Mouse (Mus musculus) heart, postnatal 0 days (tissue): ENCODE measurements around the gene Elavl2. TPM values are rescaled to one million over a fixed set of nuclear protein-coding genes. Genes with fewer than 3 reads are reported as not detected.
A peak's percentile ranks its signal among the peaks of the same experiment; 100 is the strongest.

Source experiments
- ATAC-seq: fragments of 200-750 bp; cut with Nextera tagmentation; 2 replicates; pipeline ENCODE4 v1.8.0; 2017; ENCODE audit warnings: low read depth, moderate number of reproducible peaks, moderate library complexity; ENCODE audit not compliant: insufficient read depth
- DNase-seq: peaks from one replicate; pipeline ENCODE4 v3.0.0-alpha.2; 2016; ENCODE audit warnings: low spot score
- H3K27ac ChIP-seq: fragments of 300-500 bp; sonication (generic); 2 replicates; pipeline ENCODE4 v1.5.1; 2014; ENCODE audit warnings: low read depth, mild to moderate bottlenecking
- H3K27me3 ChIP-seq: fragments of 300-500 bp; sonication (generic); 2 replicates; pipeline ENCODE4 v1.6.1; 2014; ENCODE audit warnings: low read length, mixed read lengths; ENCODE audit not compliant: control insufficient read depth, insufficient read depth
- H3K36me3 ChIP-seq: fragments of 300-500 bp; sonication (generic); replicated peaks from 2 replicates; pipeline ENCODE4 v1.6.1; 2014; ENCODE audit warnings: low read length, mixed read lengths; ENCODE audit not compliant: control insufficient read depth, insufficient read depth
- H3K4me1 ChIP-seq: fragments of 300-500 bp; sonication (generic); 2 replicates; pipeline ENCODE4 v1.6.1; 2014; ENCODE audit warnings: antibody characterized with exemption; ENCODE audit not compliant: control insufficient read depth, insufficient read depth
- H3K4me2 ChIP-seq: fragments of 300-500 bp; sonication (generic); 2 replicates; pipeline ENCODE4 v1.6.1; 2014; ENCODE audit warnings: low read depth, mild to moderate bottlenecking, low read length, moderate library complexity
- H3K4me3 ChIP-seq: fragments of 300-500 bp; sonication (generic); 2 replicates; pipeline ENCODE4 v1.5.1; 2014; ENCODE audit warnings: low read depth, low read length
- H3K9ac ChIP-seq: fragments of 300-500 bp; sonication (generic); replicated peaks from 2 replicates; pipeline ENCODE4 v1.6.1; 2014; ENCODE audit warnings: low read depth, low read length, mixed read lengths
- H3K9me3 ChIP-seq: fragments of 300-500 bp; sonication (generic); replicated peaks from 2 replicates; pipeline ENCODE4 v1.6.1; 2016; ENCODE audit warnings: low read length; ENCODE audit not compliant: control insufficient read depth
- CTCF ChIP-seq: IDR thresholded peaks from 2 replicates; pipeline ENCODE4 v1.5.1; 2016; ENCODE audit warnings: antibody characterized with exemption, control low read depth, low read depth
- EP300 ChIP-seq: IDR thresholded peaks from 2 replicates; pipeline ENCODE4 v1.6.1; 2016; ENCODE audit warnings: antibody characterized with exemption, low read depth
- WGBS: fragments of 180-500 bp; shearing (Covaris S2); extraction: QIAGEN DNeasy Blood & Tissue Kit; methylation state at CpG from one replicate; pipeline ENCODE4 v1.1.7; 2014; 5-methylcytosine and 5-hydroxymethylcytosine counted together
- polyA plus RNA-seq: library from polyadenylated mRNA; unstranded; fragments of >200 nt; fragmentation: Nextera tagmentation; extraction: Ambion mirVana; gene quantifications from 2 replicates; pipeline ENCODE4 v1.2.1, GENCODE M21; 2015
- total RNA-seq: library from RNA; depleted of rRNA; stranded (reverse); fragments of >200 nt; gene quantifications from 2 replicates; pipeline ENCODE4 v1.2.3, GENCODE M21; 2014; ENCODE audit warnings: low replicate concordance

Elavl2 gene
- total and polyA plus RNA-seq, 2 experiments from 2014 or later = 1.00 TPM; not detected in 1

- H3K9ac ChIP-seq = no peak overlapping the region
- H3K4me1 ChIP-seq = no peaks in the 10 kb centered on the region
- ATAC-seq (no peak), DNase-seq (no peak)
- WGBS = 64% methylated on average over 4 of the region's 4 CpGs
- no peaks in the 10 kb centered on the region for H3K9me3 ChIP-seq
- no peaks in the 10 kb centered on the region for H3K27me3 ChIP-seq
- no peaks in the 10 kb centered on the region for H3K36me3 ChIP-seq
- no peak overlapping the region for H3K4me3 ChIP-seq
- H3K4me2 ChIP-seq = no peak overlapping the region
- no peak overlapping the region for H3K27ac ChIP-seq
- TF ChIP-seq EP300 = no peak
Observed at GRCm38 (mm10) chr4:91334177-91334576, 66.4 kb downstream of the Elavl2 start.

DNA sequence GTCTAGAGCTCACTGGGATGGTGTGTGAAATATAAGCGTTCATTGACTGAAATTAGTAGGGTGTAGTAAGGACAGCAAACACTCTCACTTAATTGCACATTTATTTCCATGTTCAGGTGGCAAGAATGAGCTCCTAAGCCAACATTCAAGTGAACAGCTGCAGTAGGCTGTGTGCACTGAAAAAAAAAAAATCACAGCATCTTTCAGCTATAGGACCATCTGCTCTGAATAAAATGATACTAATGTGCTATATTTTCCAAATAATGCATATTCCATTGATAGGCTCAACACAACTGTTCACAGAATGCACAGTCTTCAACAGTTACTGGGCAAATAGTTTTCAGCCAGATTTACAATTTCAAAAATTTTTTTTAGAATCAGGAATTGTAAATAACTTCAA is 89.8 kb downstream of the Elavl2 start:
- Histone ChIP-seq H3K9me3 (no peaks in the 10 kb centered on the region), H3K4me2 (no peak overlapping the region), H3K4me3 (no peak overlapping the region), H3K4me1 (peaks cover 6% of the 10 kb centered on the region; the same call in 1 of the 2 replicates), H3K27ac (no peak overlapping the region), H3K9ac (no peak overlapping the region), H3K27me3 (no peaks in the 10 kb centered on the region), H3K36me3 (no peaks in the 10 kb centered on the region)
- ATAC-seq = no peak
- no peak for DNase-seq
- WGBS = 93% methylated on average over 1 of the region's 1 CpGs
- TF ChIP-seq CTCF (no peak), EP300 (no peak)

- DNase-seq (no peak), ATAC-seq (no peak; the same call in 1 of the 2 replicates)
- H3K4me3 ChIP-seq = no peak overlapping the region
- no peak overlapping the region for H3K4me2 ChIP-seq
- peaks cover 6% of the 10 kb centered on the region; the same call in 1 of the 2 replicates for H3K4me1 ChIP-seq
- no peak for TF ChIP-seq EP300
- TF ChIP-seq CTCF = no peak
- H3K9ac ChIP-seq = no peak overlapping the region
- H3K36me3 ChIP-seq = no peaks in the 10 kb centered on the region
- no peaks in the 10 kb centered on the region for H3K27me3 ChIP-seq
- no peak overlapping the region for H3K27ac ChIP-seq
- no peaks in the 10 kb centered on the region for H3K9me3 ChIP-seq
Observed at GRCm38 (mm10) chr4:91297706-91298105, 102.9 kb downstream of the Elavl2 start.

- DNase-seq (peak; percentile 59), ATAC-seq (peak; percentile 72)
- no peaks in the 10 kb centered on the region for H3K36me3 ChIP-seq
- peaks cover 6% of the 10 kb centered on the region; the same call in 1 of the 2 replicates for H3K4me1 ChIP-seq
- TF ChIP-seq EP300 = no peak
- peak; percentile 43 for TF ChIP-seq CTCF
- H3K9me3 ChIP-seq = no peaks in the 10 kb centered on the region
- WGBS = 27% methylated on average over 4 of the region's 4 CpGs
- H3K27me3 ChIP-seq = no peaks in the 10 kb centered on the region
- H3K27ac ChIP-seq = no peak overlapping the region
- H3K4me2 ChIP-seq = no peak overlapping the region
- no peak overlapping the region for H3K4me3 ChIP-seq
- H3K9ac ChIP-seq = no peak overlapping the region
Observed at GRCm38 (mm10) chr4:91295317-91295716, 105.3 kb downstream of the Elavl2 start.

DNA sequence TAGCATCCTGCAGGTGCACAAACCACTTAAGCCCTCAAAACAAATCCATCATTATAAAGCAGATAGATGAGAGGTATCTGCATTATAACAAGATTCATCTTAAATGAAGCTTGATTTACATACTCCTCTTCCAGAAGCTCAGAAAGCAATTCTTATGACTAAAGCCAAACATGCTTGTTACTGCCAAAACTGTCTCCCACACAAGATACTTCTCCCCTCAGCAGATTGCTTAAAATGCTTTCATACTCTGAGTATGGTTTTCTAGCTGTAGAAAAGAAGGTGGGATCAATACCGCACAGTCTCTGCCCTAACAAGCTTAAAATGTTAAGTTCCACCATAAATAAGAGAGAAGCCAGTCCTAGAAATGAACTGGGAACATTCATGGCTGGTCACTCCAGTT is 109.1 kb downstream of the Elavl2 start:
- no peaks in the 10 kb centered on the region for H3K4me1 ChIP-seq
- no peak overlapping the region for H3K4me2 ChIP-seq
- no peak for DNase-seq
- H3K36me3 ChIP-seq = no peaks in the 10 kb centered on the region
- ATAC-seq = no peak
- WGBS = 84% methylated on average over 1 of the region's 1 CpGs
- no peak overlapping the region for H3K27ac ChIP-seq
- H3K4me3 ChIP-seq = no peak overlapping the region
- H3K9ac ChIP-seq = no peak overlapping the region
- no peaks in the 10 kb centered on the region for H3K27me3 ChIP-seq
- TF ChIP-seq CTCF (no peak), EP300 (no peak)
- no peaks in the 10 kb centered on the region for H3K9me3 ChIP-seq

DNA sequence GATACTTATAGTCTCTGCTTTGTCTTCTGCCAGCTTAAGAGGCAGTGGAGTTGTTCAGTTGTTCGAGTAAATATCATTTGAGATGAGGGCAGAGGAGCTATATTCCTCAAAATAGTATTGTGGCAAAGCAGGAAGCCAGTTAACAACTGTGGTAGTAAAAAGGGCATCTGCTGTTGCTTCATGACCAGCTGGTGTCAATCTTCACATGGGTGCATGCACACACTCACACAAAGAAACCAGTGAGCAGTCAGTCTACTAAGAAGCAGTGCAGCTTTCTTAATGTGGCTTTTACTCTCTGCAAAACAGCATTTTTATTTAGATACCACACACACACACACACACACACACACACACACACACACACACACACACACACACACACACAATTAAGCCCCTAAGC is 110.2 kb downstream of the Elavl2 start:
- H3K27me3 ChIP-seq = no peaks in the 10 kb centered on the region
- no peak for TF ChIP-seq CTCF
- TF ChIP-seq EP300 = no peak

More for the DNA sequence above, 110.2 kb downstream of the Elavl2 start:
- WGBS = 75% methylated on average over 1 of the region's 1 CpGs
- Histone ChIP-seq H3K9me3 (no peaks in the 10 kb centered on the region), H3K4me3 (no peak overlapping the region), H3K36me3 (no peaks in the 10 kb centered on the region), H3K27ac (no peak overlapping the region), H3K9ac (no peak overlapping the region), H3K4me1 (no peaks in the 10 kb centered on the region), H3K4me2 (no peak overlapping the region)
- ATAC-seq (no peak), DNase-seq (no peak)
